Mouse (Mus musculus): Measurements from ENCODE around the gene Prss38. TPM values are rescaled to one million over a fixed set of nuclear protein-coding genes. Genes with fewer than 3 reads are reported as not detected.

The Prss38 gene
- polyA plus RNA-seq, 1 experiment from 2014 or later = not detected

- no peak overlapping the region for H3K4me2 ChIP-seq
- ATAC-seq (replicated peaks; ENCODE audit: low FRiP score) (no peak), DNase-seq (ENCODE audit: low spot score) (no peak)
- no peaks in the 10 kb centered on the region for H3K4me1 ChIP-seq (replicated peaks; ENCODE audit: control insufficient read depth, insufficient read depth, low read length)
- H3K9me3 ChIP-seq (ENCODE audit: control insufficient read depth, low read length) = no peaks in the 10 kb centered on the region
- H3K27ac ChIP-seq (ENCODE audit: low read depth, low read length) = no peak overlapping the region
- no peak overlapping the region for H3K4me3 ChIP-seq (ENCODE audit: low read depth, low read length)
- H3K27me3 ChIP-seq (replicated peaks; ENCODE audit: control insufficient read depth, insufficient read depth, low read length) = peaks cover 7% of the 10 kb centered on the region; the same call in 1 of the 2 replicates
- WGBS = 40% methylated on average over 6 of the region's 6 CpGs
- H3K36me3 ChIP-seq (ENCODE audit: control insufficient read depth, insufficient read depth, low read length) = no peaks in the 10 kb centered on the region
- no peak overlapping the region for H3K9ac ChIP-seq (ENCODE audit: low read depth, low read length)
Observed at GRCm38 (mm10) chr11:59329616-59330015, 45.8 kb downstream of the Prss38 start.

GRCm38 (mm10) chr11:59327625-59328024, 47.8 kb downstream of the Prss38 start:
- no peak overlapping the region for H3K27ac ChIP-seq (ENCODE audit: low read depth, low read length)
- no peak overlapping the region for H3K4me3 ChIP-seq (ENCODE audit: low read depth, low read length)
- WGBS = 80% methylated on average over 18 of the region's 18 CpGs
- no peak overlapping the region for H3K9ac ChIP-seq (ENCODE audit: low read depth, low read length)
- peaks cover 7% of the 10 kb centered on the region; the same call in 1 of the 2 replicates for H3K27me3 ChIP-seq (replicated peaks; ENCODE audit: control insufficient read depth, insufficient read depth, low read length)
- ATAC-seq (replicated peaks; ENCODE audit: low FRiP score) (no peak), DNase-seq (ENCODE audit: low spot score) (no peak)
- H3K4me2 ChIP-seq = no peak overlapping the region
- H3K36me3 ChIP-seq (ENCODE audit: control insufficient read depth, insufficient read depth, low read length) = no peaks in the 10 kb centered on the region
- H3K9me3 ChIP-seq (ENCODE audit: control insufficient read depth, low read length) = no peaks in the 10 kb centered on the region
- H3K4me1 ChIP-seq (replicated peaks; ENCODE audit: control insufficient read depth, insufficient read depth, low read length) = no peaks in the 10 kb centered on the region

- Histone ChIP-seq H3K9me3 (ENCODE audit: control insufficient read depth, low read length) (no peaks in the 10 kb centered on the region), H3K4me2 (no peak overlapping the region), H3K27ac (ENCODE audit: low read depth, low read length) (no peak overlapping the region), H3K4me1 (replicated peaks; ENCODE audit: control insufficient read depth, insufficient read depth, low read length) (no peaks in the 10 kb centered on the region), H3K4me3 (ENCODE audit: low read depth, low read length) (no peak overlapping the region), H3K9ac (ENCODE audit: low read depth, low read length) (no peak overlapping the region), H3K27me3 (replicated peaks; ENCODE audit: control insufficient read depth, insufficient read depth, low read length) (peaks cover 7% of the 10 kb centered on the region; the same call in 1 of the 2 replicates), H3K36me3 (ENCODE audit: control insufficient read depth, insufficient read depth, low read length) (no peaks in the 10 kb centered on the region)
- WGBS = 69% methylated on average over 5 of the region's 5 CpGs
- DNase-seq (ENCODE audit: low spot score) (no peak), ATAC-seq (replicated peaks; ENCODE audit: low FRiP score) (no peak)
Observed at GRCm38 (mm10) chr11:59324777-59325176, 50.7 kb downstream of the Prss38 start.

- WGBS = 85% methylated on average over 3 of the region's 3 CpGs
Observed at GRCm38 (mm10) chr11:59322988-59323387, 52.5 kb downstream of the Prss38 start.

More at GRCm38 (mm10) chr11:59322988-59323387, 52.5 kb downstream of the Prss38 start:
- DNase-seq (ENCODE audit: low spot score) = no peak
- Histone ChIP-seq H3K4me3 (ENCODE audit: low read depth, low read length) (no peak overlapping the region), H3K9me3 (ENCODE audit: control insufficient read depth, low read length) (no peaks in the 10 kb centered on the region), H3K27me3 (replicated peaks; ENCODE audit: control insufficient read depth, insufficient read depth, low read length) (peaks cover 5% of the 10 kb centered on the region; the same call in 1 of the 2 replicates), H3K4me2 (no peak overlapping the region), H3K36me3 (ENCODE audit: control insufficient read depth, insufficient read depth, low read length) (no peaks in the 10 kb centered on the region), H3K27ac (ENCODE audit: low read depth, low read length) (no peak overlapping the region), H3K9ac (ENCODE audit: low read depth, low read length) (no peak overlapping the region), H3K4me1 (replicated peaks; ENCODE audit: control insufficient read depth, insufficient read depth, low read length) (no peaks in the 10 kb centered on the region)
- ATAC-seq (replicated peaks; ENCODE audit: low FRiP score) = no peak

Small RNAs within 50 kb of the gene (microRNA-seq; reads per million reads assigned to microRNA genes)
- not detected for gene Gm24756 (ENCODE audit: borderline number of aligned reads)

Other genes with a start within 250 kb of the Prss38 start
- gene Obscn, start 239.3 kb downstream of the Prss38 start, polyA plus RNA-seq (2014; fragmentation: Nextera tagmentation; extraction: Ambion mirVana) = 0.64 and 1.2 TPM in 2 replicates
- gene Iba57, start 211.9 kb downstream of the Prss38 start, polyA plus RNA-seq (2014; fragmentation: Nextera tagmentation; extraction: Ambion mirVana) = 6.8 and 6.9 TPM in 2 replicates
- 0.07 TPM in 1 of 2 replicates, not detected in the other for gene Gjc2, start 192.4 kb downstream of the Prss38 start, polyA plus RNA-seq (2014; fragmentation: Nextera tagmentation; extraction: Ambion mirVana)
- 131 and 134 TPM in 2 replicates for gene Guk1, start 183.4 kb downstream of the Prss38 start, polyA plus RNA-seq (2014; fragmentation: Nextera tagmentation; extraction: Ambion mirVana)
- 104 and 106 TPM in 2 replicates for gene Mrpl55, start 173.2 kb downstream of the Prss38 start, polyA plus RNA-seq (2014; fragmentation: Nextera tagmentation; extraction: Ambion mirVana)
- gene 2310033P09Rik, start 167.3 kb downstream of the Prss38 start, polyA plus RNA-seq (2014; fragmentation: Nextera tagmentation; extraction: Ambion mirVana) = 38.4 and 41.3 TPM in 2 replicates
- gene Arf1, start 147.4 kb downstream of the Prss38 start, polyA plus RNA-seq (2014; fragmentation: Nextera tagmentation; extraction: Ambion mirVana) = 505 and 548 TPM in 2 replicates
- gene Wnt3a, start 84.9 kb downstream of the Prss38 start, polyA plus RNA-seq (2014; fragmentation: Nextera tagmentation; extraction: Ambion mirVana) = not detected in 2 replicates
- 0.56 and 0.82 TPM in 2 replicates for gene Wnt9a, start 68.7 kb downstream of the Prss38 start, polyA plus RNA-seq (2014; fragmentation: Nextera tagmentation; extraction: Ambion mirVana)
- gene Jmjd4, start 74.4 kb upstream of the Prss38 start, polyA plus RNA-seq (2014; fragmentation: Nextera tagmentation; extraction: Ambion mirVana) = 10.8 and 12.7 TPM in 2 replicates
- 57.9 and 67.4 TPM in 2 replicates for gene Snap47, start 75.5 kb upstream of the Prss38 start, polyA plus RNA-seq (2014; fragmentation: Nextera tagmentation; extraction: Ambion mirVana)
- gene Zfp867, start 96.8 kb upstream of the Prss38 start, polyA plus RNA-seq (2014; fragmentation: Nextera tagmentation; extraction: Ambion mirVana) = 3.2 and 3.6 TPM in 2 replicates
- 16.8 TPM in 2 replicates for gene Zkscan17, start 151.1 kb upstream of the Prss38 start, polyA plus RNA-seq (2014; fragmentation: Nextera tagmentation; extraction: Ambion mirVana)
- gene Nlrp3, start 165.9 kb upstream of the Prss38 start, polyA plus RNA-seq (2014; fragmentation: Nextera tagmentation; extraction: Ambion mirVana) = 0.34 and 0.39 TPM in 2 replicates
- gene Olfr222, start 200.6 kb upstream of the Prss38 start, polyA plus RNA-seq (2014; fragmentation: Nextera tagmentation; extraction: Ambion mirVana) = not detected in 2 replicates
- gene Olfr223, start 217.6 kb upstream of the Prss38 start, polyA plus RNA-seq (2014; fragmentation: Nextera tagmentation; extraction: Ambion mirVana) = not detected in 2 replicates